Mouse (Mus musculus) megakaryocyte progenitor cell, adult 5-6 weeks (primary cell): ENCODE data around the gene Arhgef40. TPM values are rescaled to one million over a fixed set of nuclear protein-coding genes. Genes with fewer than 3 reads are reported as not detected.
A peak's percentile ranks its signal among the peaks of the same experiment; 100 is the strongest.
"Not testable (repeated sequence)": the region's sequence is repeated elsewhere in the genome, so short reads cannot be mapped to it uniquely, and the experiment has no call there.

ENCODE experiments used
- ATAC-seq: replicated peaks from 2 replicates; pipeline ENCODE4 v1.8.0; 2016; ENCODE audit warnings: mild to moderate bottlenecking, moderate TSS enrichment, inconsistent platforms; ENCODE audit not compliant: poor library complexity
- total RNA-seq, 2 experiments: library from RNA; stranded (forward) in 1 of 2; stranded (reverse) in 1 of 2; fragments of 157-497, 149-512 nt in 1 of 2; fragments of 200-1000 nt in 1 of 2; gene quantifications; 2 replicates each; pipeline versions ENCODE4 v1.2.3 to v1.2.4; 2015 to 2017

Arhgef40 gene
- total RNA-seq, 2 experiments from 2014 or later, result 5.0 to 9.1 TPM

- no peak for ATAC-seq
Measured at GRCm38 (mm10) chr14:52017662-52018061, 33.1 kb downstream of the Arhgef40 start.

- ATAC-seq, result no peak
Measured at GRCm38 (mm10) chr14:52018248-52019050, 33.9 kb downstream of the Arhgef40 start.

- ATAC-seq, result peak; percentile 26
Measured at GRCm38 (mm10) chr14:52019051-52019589, 34.6 kb downstream of the Arhgef40 start.

- ATAC-seq, result peak; percentile 59
Measured at GRCm38 (mm10) chr14:52019590-52020340, 35.2 kb downstream of the Arhgef40 start.

- ATAC-seq, result peak; percentile 33
Measured at GRCm38 (mm10) chr14:52020486-52021137, 36.1 kb downstream of the Arhgef40 start, which contains the start of gene Zfp219. Zfp219 (minus strand) TSS chr14:52020733.

- ATAC-seq, result no peak
Measured at GRCm38 (mm10) chr14:52021138-52021529, 36.6 kb downstream of the Arhgef40 start.

GRCm38 (mm10) chr14:52021568-52022212 lies 37.2 kb downstream of the Arhgef40 start:
- ATAC-seq, result peak; percentile 11

GRCm38 (mm10) chr14:52022244-52022708 lies 37.8 kb downstream of the Arhgef40 start:
- no peak for ATAC-seq

GRCm38 (mm10) chr14:52022709-52023459 lies 38.4 kb downstream of the Arhgef40 start:
- peak; percentile 58 for ATAC-seq

GRCm38 (mm10) chr14:52024133-52024532 lies 39.6 kb downstream of the Arhgef40 start:
- ATAC-seq, result no peak

GRCm38 (mm10) chr14:52026342-52026741 lies 41.8 kb downstream of the Arhgef40 start:
- ATAC-seq, result no peak

- ATAC-seq, result no peak
Measured at GRCm38 (mm10) chr14:52035926-52036325, 51.4 kb downstream of the Arhgef40 start.

- ATAC-seq, result no peak
Measured at GRCm38 (mm10) chr14:52039332-52039731, 54.8 kb downstream of the Arhgef40 start.

- ATAC-seq, result not testable (repeated sequence)
Measured at GRCm38 (mm10) chr14:52042359-52042758, 57.8 kb downstream of the Arhgef40 start, which contains the start of gene Olfr221. Olfr221 (minus strand) TSS chr14:52042459.

GRCm38 (mm10) chr14:52043446-52043845 lies 58.9 kb downstream of the Arhgef40 start:
- ATAC-seq, result no peak

GRCm38 (mm10) chr14:52044901-52045678 lies 60.6 kb downstream of the Arhgef40 start:
- peak; percentile 94 for ATAC-seq

- no peak for ATAC-seq
Measured at GRCm38 (mm10) chr14:52045966-52046565, 61.5 kb downstream of the Arhgef40 start.

- not testable (repeated sequence) for ATAC-seq
Measured at GRCm38 (mm10) chr14:52052720-52053119, 68.2 kb downstream of the Arhgef40 start.
